ENCODE assay signal across 12 mouse cellular contexts in the genomic region with DNA sequence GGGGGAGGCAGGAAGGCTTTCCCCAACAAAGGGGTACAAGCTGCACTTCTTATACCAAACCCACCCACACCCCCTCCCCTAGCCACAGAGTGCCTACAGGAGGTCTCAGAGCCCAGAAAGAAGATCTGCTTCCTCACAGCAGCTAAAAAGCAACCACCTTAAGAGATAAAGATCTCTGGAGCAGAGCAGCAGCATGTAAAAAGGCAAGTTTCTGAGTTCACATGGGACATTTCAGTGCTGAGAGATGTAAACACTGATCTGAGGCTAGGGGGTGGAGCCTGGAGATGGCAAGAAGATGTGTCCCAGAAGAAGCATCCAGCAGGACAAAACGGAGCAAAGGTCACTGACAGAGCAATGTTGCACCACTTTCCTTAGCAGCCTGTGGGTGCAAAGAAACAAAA. TPM values are rescaled to one million over a fixed set of nuclear protein-coding genes. Genes with fewer than 3 reads are reported as not detected.
DNase-seq lines count a peak whose midpoint lies in the region; ATAC-seq and TF ChIP-seq lines count a peak whose summit lies in the region.
"Had no signal": no experiment of that assay in that cellular context is flagged by ENCODE, and none has a peak within 500 bp of the region (broad histone marks: within the 10 kb centered on the region; RNA-seq: fewer than 3 reads in every experiment).

No protein-coding gene starts in this region.

- no peak overlapping the region for H3K4me3 ChIP-seq in heart, adult 2 months
- H3K4me3 ChIP-seq in lung, postnatal 0 days (ENCODE audit: low read depth, low read length): no peak overlapping the region
- H3K4me3 ChIP-seq: heart, embryonic 12.5 days; liver, embryonic 12.5 days had no signal

- TF ChIP-seq EP300 in heart, adult 2 months (IDR thresholded peaks at IDR 0.05; ENCODE audit: insufficient read depth, low read depth, low read length): no peak
- 0 out of 2 replicates have a peak, but pooled peaks have one; percentile 29 for TF ChIP-seq EP300 in lung, postnatal 0 days (IDR thresholded peaks at IDR 0.05)

- DNase-seq in heart, adult 2 months: no peak
- no peak for DNase-seq in heart, adult 9 months (ENCODE audit: low spot score in 2 of 2)
- DNase-seq in lung, postnatal 0 days (ENCODE audit: low spot score): peak; percentile 26
- no peak for DNase-seq in lung, postnatal 14 days
- peak; percentile 97 for DNase-seq in gonadal fat pad, adult 2 months (ENCODE audit: low read depth)
- DNase-seq in thymus, postnatal 10 days (ENCODE audit: low spot score in 2 of 2): peak; percentile 64 to 78
- DNase-seq in left cerebral cortex, postnatal 36 days (ENCODE audit: low spot score in 2 of 2): no peak
- DNase-seq in frontal cortex, postnatal 25 days (ENCODE audit: low spot score in 2 of 2): no peak
- DNase-seq: embryo, embryonic 11 days had no signal

- no peaks in the 10 kb centered on the region for H3K27me3 ChIP-seq in heart, adult 2 months (ENCODE audit: control insufficient read depth, insufficient read depth, low read length)
- H3K27me3 ChIP-seq in lung, postnatal 0 days (replicated peaks; ENCODE audit: insufficient read depth, low read length): no peaks in the 10 kb centered on the region
- H3K27me3 ChIP-seq: heart, embryonic 12.5 days; liver, embryonic 12.5 days had no signal

- H3K79me2 ChIP-seq in heart, adult 2 months (replicated peaks; ENCODE audit: control insufficient read depth, insufficient read depth, low read length): peaks cover 5% of the 10 kb centered on the region

- no peak overlapping the region for H3K4me2 ChIP-seq in lung, postnatal 0 days (replicated peaks; ENCODE audit: low read depth, low read length)
- H3K4me2 ChIP-seq: heart, embryonic 12.5 days; liver, embryonic 12.5 days had no signal

- 11% methylated on average over 1 of the region's 1 CpGs for WGBS in heart, adult 2 months
- WGBS in lung, postnatal 0 days: 26% methylated on average over 1 of the region's 1 CpGs

- no peaks in the 10 kb centered on the region for H3K9me3 ChIP-seq in lung, postnatal 0 days (ENCODE audit: low read length)
- H3K9me3 ChIP-seq: heart, embryonic 12.5 days; liver, embryonic 12.5 days had no signal

- peak overlapping the region; percentile 17 for H3K27ac ChIP-seq in heart, adult 2 months
- H3K27ac ChIP-seq in lung, postnatal 0 days (ENCODE audit: low read length): no peak overlapping the region
- H3K27ac ChIP-seq: liver, embryonic 12.5 days had no signal

- intact Hi-C loops in heart, adult 2 months (cut with DNase I): loop anchor here (5.0 kb wide), 1 partner anchor 263 kb away; no protein-coding TSS in a partner anchor
- intact Hi-C loops in left cerebral cortex, postnatal 36 days (cut with DNase I): no loop called here

- TF ChIP-seq CTCF in heart, adult 2 months (IDR thresholded peaks at IDR 0.05): no peak
- TF ChIP-seq CTCF in lung, postnatal 0 days (IDR thresholded peaks at IDR 0.05): no peak

- H3K4me1 ChIP-seq in heart, adult 2 months (ENCODE audit: control insufficient read depth, insufficient read depth, low read length): peaks cover 44% of the 10 kb centered on the region
- H3K4me1 ChIP-seq in lung, postnatal 0 days (ENCODE audit: insufficient read depth, low read depth, low read length): peaks cover 3% of the 10 kb centered on the region; the same call in 1 of the 2 replicates
- H3K4me1 ChIP-seq: liver, embryonic 12.5 days had no signal

- no peak for TF ChIP-seq POLR2A in heart, adult 2 months (IDR thresholded peaks at IDR 0.05; ENCODE audit: insufficient read depth, low read depth, low read length)

- peaks cover 83% of the 10 kb centered on the region for H3K36me3 ChIP-seq in heart, adult 2 months (ENCODE audit: control insufficient read depth, insufficient read depth, low read length)
- no peaks in the 10 kb centered on the region for H3K36me3 ChIP-seq in lung, postnatal 0 days (ENCODE audit: insufficient read depth, low read length)
- H3K36me3 ChIP-seq: liver, embryonic 12.5 days had no signal

- H3K9ac ChIP-seq in heart, adult 2 months (ENCODE audit: low read depth, low read length): 0 out of 2 replicates have a peak overlapping the region, but pooled peaks have one; percentile 32
- H3K9ac ChIP-seq in lung, postnatal 0 days (replicated peaks; ENCODE audit: low read depth): no peak overlapping the region
- H3K9ac ChIP-seq: heart, embryonic 12.5 days; liver, embryonic 12.5 days had no signal

- ATAC-seq in lung, postnatal 0 days: peak; percentile 27; the same call in 1 of the 2 replicates
- ATAC-seq: forebrain, embryonic 14.5 days; liver, embryonic 12.5 days had no signal

RNA-seq across cellular contexts. Expression of gene Trib2, which starts 11.8 kb away (rescaled TPM):
- total RNA-seq in heart, adult 2 months (2021): 10 to 100 TPM; 20.4 to 32.7 TPM
- 15.4 and 22.7 TPM in 2 replicates for polyA plus RNA-seq in heart, adult 2 months (2012; rRNA removed)
- 36.4 and 42.0 TPM in 2 replicates for polyA plus RNA-seq in lung, postnatal 0 days (2015; fragmentation: Nextera tagmentation; extraction: Ambion mirVana)
- 12.5 and 12.6 TPM in 2 replicates for polyA plus RNA-seq in gonadal fat pad, adult 2 months (2012; rRNA removed)
- 10 to 100 TPM; 34.8 to 41.5 TPM for total RNA-seq in left cerebral cortex, postnatal 36 days (2021)

Comparison
In these comparisons a context has a peak if more than half of its experiments do, and no peak if none do; other contexts are left out.
1. DNase-seq: peak in lung, postnatal 0 days (single experiment), gonadal fat pad, adult 2 months (single experiment) and thymus, postnatal 10 days (2 of 2); none in heart, adult 2 months (0 of 2), heart, adult 9 months (0 of 2), lung, postnatal 14 days (single experiment), left cerebral cortex, postnatal 36 days (0 of 2) and frontal cortex, postnatal 25 days (0 of 2).